Mouse (Mus musculus): ENCODE measurements around the gene Fgf15. TPM values are rescaled to one million over a fixed set of nuclear protein-coding genes. Genes with fewer than 3 reads are reported as not detected.
A peak's percentile ranks its signal among the peaks of the same experiment; 100 is the strongest.

Gene Fgf15
- polyA plus RNA-seq, 1 experiment from 2014 or later = 0.42 TPM

DNA sequence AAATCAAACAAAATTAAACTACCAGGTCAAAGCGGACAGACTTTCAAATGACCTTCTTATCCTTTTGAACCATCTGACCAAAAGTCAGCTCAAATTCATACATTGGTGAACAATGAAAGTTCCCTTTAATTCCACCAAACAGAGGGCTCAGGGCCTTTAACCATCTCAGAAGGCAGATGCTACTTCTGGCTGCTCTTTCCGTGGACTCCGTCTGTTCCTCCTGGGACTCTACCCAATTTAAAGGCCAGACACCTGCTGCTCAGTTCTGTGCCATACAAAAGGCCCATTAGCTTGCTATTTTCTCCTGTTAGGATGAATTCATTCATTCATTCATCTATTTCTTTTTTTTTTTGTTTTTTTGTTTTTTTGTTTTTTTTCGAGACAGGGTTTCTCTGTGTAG lies 16.6 kb downstream of the Fgf15 start:
- H3K4me3 ChIP-seq (ENCODE audit: low read depth, low read length) = no peak overlapping the region
- DNase-seq (ENCODE audit: low spot score) (no peak), ATAC-seq (ENCODE audit: low read depth) (no peak)
- H3K9me3 ChIP-seq (ENCODE audit: control insufficient read depth, low read length) = no peaks in the 10 kb centered on the region
- H3K27ac ChIP-seq (replicated peaks; ENCODE audit: low read depth, low read length) = no peak overlapping the region
- H3K36me3 ChIP-seq (ENCODE audit: control insufficient read depth, insufficient read depth, low read length) = 0 out of 2 replicates have a peak, but pooled peaks cover 7% of the 10 kb centered on the region
- H3K4me1 ChIP-seq (ENCODE audit: control insufficient read depth, insufficient read depth, low read length) = 0 out of 2 replicates have a peak, but pooled peaks cover 4% of the 10 kb centered on the region
- no peaks in the 10 kb centered on the region for H3K27me3 ChIP-seq (replicated peaks; ENCODE audit: control insufficient read depth, insufficient read depth, low read length)
- WGBS = 73% methylated on average over 4 of the region's 4 CpGs
- H3K9ac ChIP-seq (ENCODE audit: low read depth, low read length) = no peak overlapping the region
- no peak overlapping the region for H3K4me2 ChIP-seq (ENCODE audit: low read depth, low read length)

DNA sequence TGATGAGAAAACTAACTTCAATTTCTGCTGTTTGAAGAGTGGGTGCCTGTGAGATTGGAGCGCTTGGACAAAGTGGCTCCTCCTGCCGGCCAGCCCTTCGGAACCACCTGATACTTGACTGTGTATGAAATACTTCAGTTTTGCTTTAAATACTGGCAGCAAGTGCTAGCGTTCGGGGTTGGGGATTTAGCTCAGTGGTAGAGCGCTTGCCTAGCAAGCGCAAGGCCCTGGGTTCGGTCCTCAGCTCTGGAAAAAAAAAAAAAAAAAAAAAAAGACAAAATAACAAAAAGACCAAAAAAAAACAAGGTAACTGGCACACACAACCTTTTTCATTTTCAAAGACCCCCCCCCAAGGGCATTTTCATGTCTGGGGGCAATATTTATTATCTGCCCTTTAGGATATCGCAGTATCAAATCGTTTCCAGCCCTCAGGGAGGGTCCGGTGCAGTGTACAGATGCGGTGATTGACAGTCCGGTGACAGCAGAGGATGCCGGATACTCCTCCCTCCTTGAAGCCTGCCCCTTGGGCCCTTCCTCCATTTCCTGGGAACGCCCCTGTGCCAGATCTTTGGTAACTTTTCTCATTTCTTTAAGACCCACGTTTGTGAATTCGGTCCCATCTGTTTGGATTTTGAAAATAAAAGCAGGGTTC lies 18.1 kb downstream of the Fgf15 start:
- DNase-seq (ENCODE audit: low spot score) = peak; percentile 88
- H3K4me2 ChIP-seq (ENCODE audit: low read depth, low read length) = peak overlapping the region; percentile 48
- 0 out of 2 replicates have a peak, but pooled peaks cover 4% of the 10 kb centered on the region for H3K4me1 ChIP-seq (ENCODE audit: control insufficient read depth, insufficient read depth, low read length)
- peak overlapping the region; percentile 80 for H3K9ac ChIP-seq (ENCODE audit: low read depth, low read length)
- peak; percentile 91 for ATAC-seq (ENCODE audit: low read depth)
- no peaks in the 10 kb centered on the region for H3K9me3 ChIP-seq (ENCODE audit: control insufficient read depth, low read length)
- H3K4me3 ChIP-seq (ENCODE audit: low read depth, low read length) = peak overlapping the region; percentile 82
- H3K27me3 ChIP-seq (replicated peaks; ENCODE audit: control insufficient read depth, insufficient read depth, low read length) = no peaks in the 10 kb centered on the region
- peaks cover 21% of the 10 kb centered on the region for H3K36me3 ChIP-seq (ENCODE audit: control insufficient read depth, insufficient read depth, low read length)
- 7% methylated on average over 17 of the region's 17 CpGs for whole genome bisulfite sequencing
- peak overlapping the region; percentile 77 for H3K27ac ChIP-seq (replicated peaks; ENCODE audit: low read depth, low read length)

DNA sequence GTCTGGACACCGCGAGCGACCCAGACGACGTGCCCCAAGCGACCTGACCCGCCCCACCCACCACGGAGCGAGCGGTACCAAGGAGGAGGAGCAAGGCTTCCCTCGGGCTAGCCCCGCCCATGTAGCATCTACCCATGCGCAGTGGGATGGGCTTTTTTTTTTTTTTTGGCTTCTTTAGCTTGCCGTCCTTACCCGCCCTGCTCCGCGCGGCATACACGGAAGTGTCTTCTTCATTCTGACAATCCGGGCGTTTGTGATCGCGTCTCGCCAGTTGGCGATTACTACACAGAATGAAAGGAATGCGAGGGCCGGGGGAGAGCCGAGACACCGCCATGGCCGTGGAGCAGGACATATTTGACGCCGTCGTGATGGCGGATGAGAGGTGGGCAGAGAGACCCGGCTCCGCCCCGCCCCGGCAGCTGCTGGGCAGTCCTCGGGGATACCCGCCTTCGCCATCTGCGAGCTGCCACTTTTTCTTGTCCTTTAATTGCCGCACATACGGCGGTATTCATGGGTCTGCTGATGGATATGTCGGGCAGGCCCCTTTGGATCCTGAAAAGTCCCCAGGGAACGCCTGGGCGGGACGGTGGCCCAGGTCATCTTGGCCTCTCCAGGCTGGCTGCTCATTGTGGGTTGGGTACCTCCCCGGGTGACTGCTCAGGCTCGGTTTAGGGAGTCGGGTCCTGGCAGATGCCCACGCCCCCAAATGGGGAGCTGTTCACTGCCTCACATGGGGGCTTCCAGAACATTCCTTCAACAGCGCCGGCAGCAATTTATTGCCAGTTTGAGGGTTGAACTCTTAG lies 18.8 kb downstream of the Fgf15 start, which contains the start of gene LTO1:
Gene LTO1 (plus strand): TSS at position 153 of the 803 bp plus-strand sequence.
- Histone ChIP-seq H3K27me3 (replicated peaks; ENCODE audit: control insufficient read depth, insufficient read depth, low read length) (no peaks in the 10 kb centered on the region), H3K27ac (replicated peaks; ENCODE audit: low read depth, low read length) (peak within 1 kb of the TSS; percentile 77), H3K4me3 (ENCODE audit: low read depth, low read length) (peak within 1 kb of the TSS; percentile 82), H3K4me1 (ENCODE audit: control insufficient read depth, insufficient read depth, low read length) (0 out of 2 replicates have a peak, but pooled peaks cover 4% of the 10 kb centered on the region), H3K9me3 (ENCODE audit: control insufficient read depth, low read length) (no peaks in the 10 kb centered on the region), H3K4me2 (ENCODE audit: low read depth, low read length) (peak within 1 kb of the TSS; percentile 77), H3K36me3 (ENCODE audit: control insufficient read depth, insufficient read depth, low read length) (peaks cover 28% of the 10 kb centered on the region), H3K9ac (ENCODE audit: low read depth, low read length) (peak within 1 kb of the TSS; percentile 80)
- ATAC-seq (ENCODE audit: low read depth) (peak; percentile 96), DNase-seq (ENCODE audit: low spot score) (peak; percentile 97)
- under 1% methylated on average over 45 of the region's 55 CpGs for WGBS

DNA sequence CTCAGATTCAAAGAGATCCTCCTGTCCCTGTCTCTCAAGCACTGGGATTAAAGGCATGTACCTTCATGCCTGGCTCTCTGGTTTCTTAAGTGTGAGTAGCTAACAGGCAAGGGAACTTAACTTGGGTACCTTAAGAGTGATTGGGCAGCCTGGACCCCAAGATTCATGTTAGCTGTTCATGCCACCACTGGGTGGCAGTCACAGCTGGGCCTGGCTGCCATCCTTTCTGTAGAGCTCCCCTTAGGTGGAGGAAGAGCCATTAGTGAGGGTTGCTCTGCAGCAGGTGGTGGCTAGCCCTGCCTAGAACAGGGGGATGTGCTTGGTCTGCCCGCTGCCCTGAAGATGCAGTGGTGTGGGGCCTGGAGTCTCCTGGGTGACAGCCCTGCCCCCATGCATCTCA lies 22.5 kb downstream of the Fgf15 start:
- no peak overlapping the region for H3K4me3 ChIP-seq (ENCODE audit: low read depth, low read length)
- H3K27ac ChIP-seq (replicated peaks; ENCODE audit: low read depth, low read length) = no peak overlapping the region
- DNase-seq (ENCODE audit: low spot score) = no peak
- ATAC-seq (ENCODE audit: low read depth) = no peak
- H3K36me3 ChIP-seq (ENCODE audit: control insufficient read depth, insufficient read depth, low read length) = peaks cover 51% of the 10 kb centered on the region
- H3K9me3 ChIP-seq (ENCODE audit: control insufficient read depth, low read length) = no peaks in the 10 kb centered on the region
- no peak overlapping the region for H3K9ac ChIP-seq (ENCODE audit: low read depth, low read length)
- 0 out of 2 replicates have a peak, but pooled peaks cover 4% of the 10 kb centered on the region for H3K4me1 ChIP-seq (ENCODE audit: control insufficient read depth, insufficient read depth, low read length)
- no peak overlapping the region for H3K4me2 ChIP-seq (ENCODE audit: low read depth, low read length)
- no peaks in the 10 kb centered on the region for H3K27me3 ChIP-seq (replicated peaks; ENCODE audit: control insufficient read depth, insufficient read depth, low read length)
- WGBS = 50% methylated on average over 1 of the region's 1 CpGs

GRCm38 (mm10) chr7:144927591-144927990 lies 31.3 kb downstream of the Fgf15 start:
- no peak for ATAC-seq (ENCODE audit: low read depth)
- H3K4me3 ChIP-seq (ENCODE audit: low read depth, low read length) = no peak overlapping the region
- no peak overlapping the region for H3K9ac ChIP-seq (ENCODE audit: low read depth, low read length)
- no peak for DNase-seq (ENCODE audit: low spot score)
- H3K36me3 ChIP-seq (ENCODE audit: control insufficient read depth, insufficient read depth, low read length) = peaks cover 43% of the 10 kb centered on the region; the same call in 1 of the 2 replicates
- no peaks in the 10 kb centered on the region for H3K27me3 ChIP-seq (replicated peaks; ENCODE audit: control insufficient read depth, insufficient read depth, low read length)
- no peaks in the 10 kb centered on the region for H3K4me1 ChIP-seq (ENCODE audit: control insufficient read depth, insufficient read depth, low read length)
- H3K9me3 ChIP-seq (ENCODE audit: control insufficient read depth, low read length) = no peaks in the 10 kb centered on the region
- H3K4me2 ChIP-seq (ENCODE audit: low read depth, low read length) = no peak overlapping the region
- no peak overlapping the region for H3K27ac ChIP-seq (replicated peaks; ENCODE audit: low read depth, low read length)
- whole genome bisulfite sequencing = 64% methylated on average over 2 of the region's 2 CpGs

- ATAC-seq (ENCODE audit: low read depth) = no peak
- H3K27me3 ChIP-seq (replicated peaks; ENCODE audit: control insufficient read depth, insufficient read depth, low read length) = no peaks in the 10 kb centered on the region
- H3K27ac ChIP-seq (replicated peaks; ENCODE audit: low read depth, low read length) = no peak overlapping the region
- 79% methylated on average over 4 of the region's 4 CpGs for WGBS
- no peaks in the 10 kb centered on the region for H3K9me3 ChIP-seq (ENCODE audit: control insufficient read depth, low read length)
- H3K36me3 ChIP-seq (ENCODE audit: control insufficient read depth, insufficient read depth, low read length) = peaks cover 49% of the 10 kb centered on the region
- no peak overlapping the region for H3K9ac ChIP-seq (ENCODE audit: low read depth, low read length)
- H3K4me3 ChIP-seq (ENCODE audit: low read depth, low read length) = no peak overlapping the region
- DNase-seq (ENCODE audit: low spot score) = no peak
- no peaks in the 10 kb centered on the region for H3K4me1 ChIP-seq (ENCODE audit: control insufficient read depth, insufficient read depth, low read length)
- no peak overlapping the region for H3K4me2 ChIP-seq (ENCODE audit: low read depth, low read length)
Measured at GRCm38 (mm10) chr7:144928009-144928888, 31.9 kb downstream of the Fgf15 start.

- Histone ChIP-seq H3K4me2 (ENCODE audit: low read depth, low read length) (no peak overlapping the region), H3K4me1 (ENCODE audit: control insufficient read depth, insufficient read depth, low read length) (no peaks in the 10 kb centered on the region), H3K9me3 (ENCODE audit: control insufficient read depth, low read length) (no peaks in the 10 kb centered on the region), H3K27me3 (replicated peaks; ENCODE audit: control insufficient read depth, insufficient read depth, low read length) (no peaks in the 10 kb centered on the region), H3K27ac (replicated peaks; ENCODE audit: low read depth, low read length) (no peak overlapping the region), H3K36me3 (ENCODE audit: control insufficient read depth, insufficient read depth, low read length) (peaks cover 51% of the 10 kb centered on the region), H3K9ac (ENCODE audit: low read depth, low read length) (no peak overlapping the region), H3K4me3 (ENCODE audit: low read depth, low read length) (no peak overlapping the region)
- no peak for DNase-seq (ENCODE audit: low spot score)
- ATAC-seq (ENCODE audit: low read depth) = no peak
- WGBS = 79% methylated on average over 6 of the region's 6 CpGs
Measured at GRCm38 (mm10) chr7:144928889-144929210, 32.5 kb downstream of the Fgf15 start.

DNA sequence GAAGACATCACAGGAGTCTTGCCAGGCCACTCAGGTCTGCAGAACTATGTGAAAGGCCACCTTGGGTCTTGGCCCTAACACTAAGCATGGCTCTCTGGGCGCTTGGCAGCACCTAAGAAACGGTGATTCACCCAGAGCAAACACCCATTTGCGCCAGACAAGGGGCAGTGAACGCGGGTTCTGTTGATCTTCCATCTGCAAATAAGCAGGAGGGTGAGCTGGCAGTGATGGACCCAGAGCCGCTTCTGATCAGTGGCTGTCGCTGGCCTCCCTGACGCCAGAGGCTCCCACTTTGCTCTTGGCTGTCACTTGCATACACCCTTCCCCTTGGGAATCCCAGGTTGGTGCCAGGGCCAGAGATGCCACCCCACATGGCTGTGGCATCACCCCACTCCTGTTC lies 33.2 kb downstream of the Fgf15 start:
- no peak for DNase-seq (ENCODE audit: low spot score)
- Histone ChIP-seq H3K4me2 (ENCODE audit: low read depth, low read length) (no peak overlapping the region), H3K4me1 (ENCODE audit: control insufficient read depth, insufficient read depth, low read length) (no peaks in the 10 kb centered on the region), H3K9me3 (ENCODE audit: control insufficient read depth, low read length) (no peaks in the 10 kb centered on the region), H3K36me3 (ENCODE audit: control insufficient read depth, insufficient read depth, low read length) (peaks cover 52% of the 10 kb centered on the region), H3K4me3 (ENCODE audit: low read depth, low read length) (no peak overlapping the region), H3K27ac (replicated peaks; ENCODE audit: low read depth, low read length) (no peak overlapping the region), H3K9ac (ENCODE audit: low read depth, low read length) (no peak overlapping the region), H3K27me3 (replicated peaks; ENCODE audit: control insufficient read depth, insufficient read depth, low read length) (no peaks in the 10 kb centered on the region)
- 85% methylated on average over 8 of the region's 8 CpGs for WGBS
- ATAC-seq (ENCODE audit: low read depth) = no peak
